Mouse (Mus musculus): ENCODE data around the gene Ift122. TPM values are rescaled to one million over a fixed set of nuclear protein-coding genes. Genes with fewer than 3 reads are reported as not detected.
"Not testable (repeated sequence)": the region's sequence is repeated elsewhere in the genome, so short reads cannot be mapped to it uniquely, and the experiment has no call there.

Gene Ift122
- polyA plus RNA-seq, 1 experiment from 2014 or later, result 29.4 TPM

DNA sequence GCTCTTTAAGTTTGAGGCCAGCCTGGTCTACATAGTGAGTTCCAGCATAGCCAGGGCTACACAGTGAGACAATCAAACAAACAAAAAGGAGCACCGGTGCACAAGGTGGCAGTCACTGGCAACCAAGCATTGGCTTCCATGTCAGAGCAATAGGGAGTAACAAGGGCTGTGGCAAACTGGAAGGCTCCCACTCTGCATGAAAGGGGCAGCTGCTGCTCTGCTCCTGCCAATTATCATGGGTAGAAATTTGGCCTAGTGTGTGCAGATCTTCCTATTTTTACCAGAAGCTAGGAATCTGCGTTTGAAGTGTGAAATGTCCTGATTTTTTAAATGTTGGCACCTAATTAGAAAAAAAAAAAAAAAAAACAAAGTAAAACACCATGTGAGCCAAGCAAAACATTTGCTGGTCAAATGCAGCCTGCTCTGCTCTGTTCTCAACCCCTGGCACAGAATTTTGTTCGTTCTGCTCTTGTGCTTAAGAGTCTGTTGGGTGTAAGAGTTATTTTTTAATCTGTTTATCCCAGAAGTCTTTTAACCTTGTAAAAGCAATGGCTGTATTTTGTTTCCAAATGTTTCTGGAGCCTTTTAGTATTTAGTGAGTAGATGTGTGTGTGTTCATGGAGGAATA lies 2.6 kb downstream of the Ift122 start:
- Histone ChIP-seq H3K27me3 (ENCODE audit: control insufficient read depth, insufficient read depth, low read length) (no peaks in the 10 kb centered on the region), H3K9me3 (ENCODE audit: control insufficient read depth, low read length) (no peaks in the 10 kb centered on the region), H3K4me3 (ENCODE audit: low read depth, low read length) (no peak overlapping the region), H3K4me1 (ENCODE audit: control insufficient read depth, insufficient read depth, low read length) (no peaks in the 10 kb centered on the region), H3K9ac (ENCODE audit: low read length) (no peak overlapping the region), H3K36me3 (ENCODE audit: control insufficient read depth, insufficient read depth, low read length) (no peaks in the 10 kb centered on the region), H3K27ac (replicated peaks; ENCODE audit: low read depth, low read length) (no peak overlapping the region), H3K4me2 (ENCODE audit: low read depth, severe bottlenecking) (no peak overlapping the region)
- DNase-seq (ENCODE audit: low spot score) (no peak), ATAC-seq (ENCODE audit: insufficient number of reproducible peaks, low FRiP score, low TSS enrichment, low read depth) (no peak)
- 79% methylated on average over 3 of the region's 3 CpGs for WGBS

DNA sequence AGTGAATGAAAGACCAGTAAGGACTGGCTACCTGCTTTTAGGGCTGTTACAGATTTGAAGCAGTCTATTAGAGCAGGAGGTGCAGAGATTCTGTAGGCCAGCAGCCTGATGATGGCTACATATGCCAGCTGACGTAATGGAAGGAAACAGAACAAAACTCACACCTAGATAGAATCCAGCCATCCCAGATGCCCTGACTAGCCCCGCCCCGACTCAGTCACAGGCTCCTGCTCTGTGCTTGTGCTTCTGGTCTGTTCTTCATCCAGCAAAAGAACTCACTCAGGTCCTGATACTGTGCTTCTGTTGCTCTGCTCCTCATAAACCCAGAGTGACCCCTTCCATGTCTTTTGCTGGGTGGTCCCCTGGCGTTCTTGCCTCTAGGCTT lies 3.1 kb downstream of the Ift122 start:
- ATAC-seq (ENCODE audit: insufficient number of reproducible peaks, low FRiP score, low TSS enrichment, low read depth), result no peak
- Histone ChIP-seq H3K4me3 (ENCODE audit: low read depth, low read length) (no peak overlapping the region), H3K36me3 (ENCODE audit: control insufficient read depth, insufficient read depth, low read length) (no peaks in the 10 kb centered on the region), H3K4me1 (ENCODE audit: control insufficient read depth, insufficient read depth, low read length) (no peaks in the 10 kb centered on the region), H3K27me3 (ENCODE audit: control insufficient read depth, insufficient read depth, low read length) (no peaks in the 10 kb centered on the region), H3K27ac (replicated peaks; ENCODE audit: low read depth, low read length) (no peak overlapping the region), H3K4me2 (ENCODE audit: low read depth, severe bottlenecking) (no peak overlapping the region), H3K9me3 (ENCODE audit: control insufficient read depth, low read length) (no peaks in the 10 kb centered on the region), H3K9ac (ENCODE audit: low read length) (no peak overlapping the region)
- 78% methylated on average over 4 of the region's 4 CpGs for WGBS
- no peak for DNase-seq (ENCODE audit: low spot score)

DNA sequence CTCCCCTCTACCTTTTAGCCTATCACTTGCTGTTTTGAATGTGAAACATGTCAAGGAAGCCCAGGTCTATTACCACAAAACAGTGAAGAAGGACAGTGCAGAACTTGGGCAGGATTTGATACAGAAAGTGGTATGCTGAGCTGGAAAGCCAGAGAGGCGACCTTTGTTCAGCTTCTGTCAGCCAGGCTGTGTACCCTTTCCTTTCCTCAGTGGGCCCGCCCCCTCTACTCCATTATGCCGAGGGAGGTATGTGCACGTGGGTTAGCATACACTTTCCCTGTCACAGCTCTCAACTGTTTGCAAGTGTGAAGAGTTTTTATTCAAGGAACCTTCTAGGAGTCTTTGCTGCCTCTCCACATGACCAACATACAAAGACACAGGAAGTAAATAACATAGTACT lies 6.0 kb downstream of the Ift122 start:
- 67% methylated on average over 4 of the region's 4 CpGs for WGBS
- Histone ChIP-seq H3K4me3 (ENCODE audit: low read depth, low read length) (no peak overlapping the region), H3K4me1 (ENCODE audit: control insufficient read depth, insufficient read depth, low read length) (no peaks in the 10 kb centered on the region; the same call in 1 of the 2 replicates), H3K9me3 (ENCODE audit: control insufficient read depth, low read length) (no peaks in the 10 kb centered on the region), H3K9ac (ENCODE audit: low read length) (no peak overlapping the region), H3K36me3 (ENCODE audit: control insufficient read depth, insufficient read depth, low read length) (no peaks in the 10 kb centered on the region), H3K4me2 (ENCODE audit: low read depth, severe bottlenecking) (no peak overlapping the region), H3K27me3 (ENCODE audit: control insufficient read depth, insufficient read depth, low read length) (no peaks in the 10 kb centered on the region), H3K27ac (replicated peaks; ENCODE audit: low read depth, low read length) (no peak overlapping the region)
- no peak for DNase-seq (ENCODE audit: low spot score)
- ATAC-seq (ENCODE audit: insufficient number of reproducible peaks, low FRiP score, low TSS enrichment, low read depth), result no peak

DNA sequence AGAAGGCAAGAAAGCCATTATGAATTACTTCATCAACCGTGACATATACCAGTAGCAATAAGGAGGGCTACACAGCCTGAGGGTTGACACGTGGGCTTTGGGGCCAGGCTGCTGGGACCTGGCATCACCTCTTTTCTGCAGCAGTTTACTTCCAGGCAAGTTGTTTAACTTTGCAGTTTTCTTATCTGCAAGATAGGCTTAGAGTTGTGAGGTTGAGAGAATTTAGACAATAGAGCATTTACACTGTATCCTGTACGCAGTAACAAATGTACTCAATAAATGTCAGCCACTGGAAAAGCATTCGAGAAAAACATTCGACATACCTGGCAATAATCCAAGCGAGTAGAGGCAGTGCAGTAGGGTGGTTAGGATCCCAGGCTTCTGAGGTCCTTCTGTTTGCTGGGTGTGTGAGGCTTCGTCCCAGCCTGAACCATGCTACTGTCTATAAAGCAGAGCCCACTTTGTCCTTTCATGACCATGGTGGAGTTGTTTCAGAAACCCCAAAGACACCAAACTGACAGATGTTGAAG lies 6.8 kb downstream of the Ift122 start:
- Histone ChIP-seq H3K9ac (ENCODE audit: low read length) (no peak overlapping the region), H3K4me3 (ENCODE audit: low read depth, low read length) (no peak overlapping the region), H3K27me3 (ENCODE audit: control insufficient read depth, insufficient read depth, low read length) (no peaks in the 10 kb centered on the region), H3K27ac (replicated peaks; ENCODE audit: low read depth, low read length) (no peak overlapping the region), H3K4me1 (ENCODE audit: control insufficient read depth, insufficient read depth, low read length) (no peaks in the 10 kb centered on the region; the same call in 1 of the 2 replicates), H3K4me2 (ENCODE audit: low read depth, severe bottlenecking) (no peak overlapping the region), H3K36me3 (ENCODE audit: control insufficient read depth, insufficient read depth, low read length) (no peaks in the 10 kb centered on the region), H3K9me3 (ENCODE audit: control insufficient read depth, low read length) (no peaks in the 10 kb centered on the region)
- no peak for ATAC-seq (ENCODE audit: insufficient number of reproducible peaks, low FRiP score, low TSS enrichment, low read depth)
- WGBS, result 88% methylated on average over 7 of the region's 7 CpGs
- DNase-seq (ENCODE audit: low spot score), result no peak

DNA sequence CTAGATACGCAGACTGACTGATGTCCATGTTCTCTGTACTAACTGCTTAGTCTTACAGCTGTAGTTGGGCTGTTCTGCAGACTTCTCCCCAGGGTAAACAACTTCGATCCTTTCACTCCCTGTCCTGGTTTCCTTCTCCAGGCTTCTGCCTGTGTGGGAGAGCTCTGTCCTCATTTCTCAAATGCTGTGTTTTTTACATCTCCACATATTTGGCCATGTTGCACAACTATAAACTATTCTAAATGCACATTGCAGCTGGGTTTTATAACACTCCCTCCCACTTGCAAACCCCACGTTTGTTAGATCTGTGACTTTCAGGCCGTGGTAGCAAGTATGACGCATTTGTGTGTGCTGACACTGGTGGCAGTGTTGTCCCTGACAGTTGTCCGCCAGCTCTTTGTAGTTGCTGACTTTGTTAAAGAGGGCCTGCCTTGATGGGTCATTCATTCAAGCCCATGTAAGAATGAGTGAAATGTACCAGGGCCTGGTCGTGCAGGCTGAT lies 10.1 kb downstream of the Ift122 start:
- DNase-seq (ENCODE audit: low spot score), result no peak
- Histone ChIP-seq H3K4me1 (ENCODE audit: control insufficient read depth, insufficient read depth, low read length) (no peaks in the 10 kb centered on the region; the same call in 1 of the 2 replicates), H3K9ac (ENCODE audit: low read length) (no peak overlapping the region), H3K27me3 (ENCODE audit: control insufficient read depth, insufficient read depth, low read length) (no peaks in the 10 kb centered on the region), H3K4me3 (ENCODE audit: low read depth, low read length) (no peak overlapping the region), H3K36me3 (ENCODE audit: control insufficient read depth, insufficient read depth, low read length) (no peaks in the 10 kb centered on the region), H3K4me2 (ENCODE audit: low read depth, severe bottlenecking) (no peak overlapping the region), H3K27ac (replicated peaks; ENCODE audit: low read depth, low read length) (no peak overlapping the region), H3K9me3 (ENCODE audit: control insufficient read depth, low read length) (no peaks in the 10 kb centered on the region)
- no peak for ATAC-seq (ENCODE audit: insufficient number of reproducible peaks, low FRiP score, low TSS enrichment, low read depth)
- 58% methylated on average over 7 of the region's 7 CpGs for WGBS

DNA sequence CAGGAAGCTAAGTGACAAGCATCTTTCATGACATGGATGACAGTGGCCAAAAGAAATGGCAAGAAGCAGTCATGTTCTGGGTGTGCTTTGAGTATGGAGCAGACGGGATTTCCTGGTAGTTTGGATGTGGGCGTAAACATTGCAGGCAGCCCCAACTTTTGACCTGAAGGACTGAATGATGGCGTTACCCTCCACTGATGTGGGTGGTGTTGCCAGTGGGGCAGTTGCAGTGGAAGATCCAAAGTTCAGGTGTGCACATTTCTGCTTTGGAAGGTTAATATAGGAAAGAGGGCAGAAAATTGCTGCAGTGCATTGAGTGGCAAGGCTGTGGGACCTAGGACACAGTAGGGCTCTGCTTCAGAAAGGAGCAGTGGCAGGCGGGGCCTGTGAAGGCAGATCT lies 12.0 kb downstream of the Ift122 start:
- H3K27ac ChIP-seq (replicated peaks; ENCODE audit: low read depth, low read length), result no peak overlapping the region
- H3K27me3 ChIP-seq (ENCODE audit: control insufficient read depth, insufficient read depth, low read length), result no peaks in the 10 kb centered on the region
- no peaks in the 10 kb centered on the region for H3K9me3 ChIP-seq (ENCODE audit: control insufficient read depth, low read length)
- 95% methylated on average over 4 of the region's 4 CpGs for WGBS
- no peak for DNase-seq (ENCODE audit: low spot score)
- no peak overlapping the region for H3K9ac ChIP-seq (ENCODE audit: low read length)
- H3K4me1 ChIP-seq (ENCODE audit: control insufficient read depth, insufficient read depth, low read length), result no peaks in the 10 kb centered on the region; the same call in 1 of the 2 replicates
- ATAC-seq (ENCODE audit: insufficient number of reproducible peaks, low FRiP score, low TSS enrichment, low read depth), result no peak
- no peak overlapping the region for H3K4me3 ChIP-seq (ENCODE audit: low read depth, low read length)
- H3K36me3 ChIP-seq (ENCODE audit: control insufficient read depth, insufficient read depth, low read length), result no peaks in the 10 kb centered on the region
- H3K4me2 ChIP-seq (ENCODE audit: low read depth, severe bottlenecking), result no peak overlapping the region

DNA sequence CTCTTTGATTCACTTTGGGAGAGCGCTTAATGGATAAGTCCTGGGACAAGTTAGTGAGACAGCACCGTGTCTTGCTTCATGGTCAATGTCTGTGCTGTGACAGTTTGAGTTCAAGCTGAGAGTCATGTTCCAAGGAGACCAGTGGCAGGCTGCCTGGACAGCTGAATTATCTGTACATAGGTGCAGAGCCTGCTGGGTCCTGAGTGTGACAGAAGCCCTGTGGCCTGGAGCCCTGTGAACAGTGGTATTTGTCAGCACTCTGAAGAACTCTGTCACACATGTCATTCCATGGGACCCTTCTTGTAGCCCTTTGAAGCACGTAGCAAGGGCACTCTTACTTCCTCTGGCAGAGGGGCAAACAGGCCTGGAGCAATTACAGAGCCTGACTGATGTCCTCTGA lies 13.9 kb downstream of the Ift122 start:
- not testable (repeated sequence) for ATAC-seq (ENCODE audit: insufficient number of reproducible peaks, low FRiP score, low TSS enrichment, low read depth); H3K36me3 ChIP-seq (ENCODE audit: control insufficient read depth, insufficient read depth, low read length); H3K4me3 ChIP-seq (ENCODE audit: low read depth, low read length); H3K9ac ChIP-seq (ENCODE audit: low read length); H3K27ac ChIP-seq (replicated peaks; ENCODE audit: low read depth, low read length); H3K4me2 ChIP-seq (ENCODE audit: low read depth, severe bottlenecking); H3K27me3 ChIP-seq (ENCODE audit: control insufficient read depth, insufficient read depth, low read length); H3K9me3 ChIP-seq (ENCODE audit: control insufficient read depth, low read length); H3K4me1 ChIP-seq (ENCODE audit: control insufficient read depth, insufficient read depth, low read length); DNase-seq (ENCODE audit: low spot score)
- no CpG with 5 or more reads among the region's 3 CpGs for WGBS

DNA sequence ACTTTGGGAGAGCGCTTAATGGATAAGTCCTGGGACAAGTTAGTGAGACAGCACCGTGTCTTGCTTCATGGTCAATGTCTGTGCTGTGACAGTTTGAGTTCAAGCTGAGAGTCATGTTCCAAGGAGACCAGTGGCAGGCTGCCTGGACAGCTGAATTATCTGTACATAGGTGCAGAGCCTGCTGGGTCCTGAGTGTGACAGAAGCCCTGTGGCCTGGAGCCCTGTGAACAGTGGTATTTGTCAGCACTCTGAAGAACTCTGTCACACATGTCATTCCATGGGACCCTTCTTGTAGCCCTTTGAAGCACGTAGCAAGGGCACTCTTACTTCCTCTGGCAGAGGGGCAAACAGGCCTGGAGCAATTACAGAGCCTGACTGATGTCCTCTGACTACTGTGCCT lies 18.0 kb downstream of the Ift122 start:
- H3K27me3 ChIP-seq (ENCODE audit: control insufficient read depth, insufficient read depth, low read length); H3K36me3 ChIP-seq (ENCODE audit: control insufficient read depth, insufficient read depth, low read length); H3K4me1 ChIP-seq (ENCODE audit: control insufficient read depth, insufficient read depth, low read length); H3K4me3 ChIP-seq (ENCODE audit: low read depth, low read length); H3K4me2 ChIP-seq (ENCODE audit: low read depth, severe bottlenecking); H3K9ac ChIP-seq (ENCODE audit: low read length); H3K9me3 ChIP-seq (ENCODE audit: control insufficient read depth, low read length); ATAC-seq (ENCODE audit: insufficient number of reproducible peaks, low FRiP score, low TSS enrichment, low read depth); H3K27ac ChIP-seq (replicated peaks; ENCODE audit: low read depth, low read length); DNase-seq (ENCODE audit: low spot score): not testable (repeated sequence)
- no CpG with 5 or more reads among the region's 3 CpGs for WGBS

DNA sequence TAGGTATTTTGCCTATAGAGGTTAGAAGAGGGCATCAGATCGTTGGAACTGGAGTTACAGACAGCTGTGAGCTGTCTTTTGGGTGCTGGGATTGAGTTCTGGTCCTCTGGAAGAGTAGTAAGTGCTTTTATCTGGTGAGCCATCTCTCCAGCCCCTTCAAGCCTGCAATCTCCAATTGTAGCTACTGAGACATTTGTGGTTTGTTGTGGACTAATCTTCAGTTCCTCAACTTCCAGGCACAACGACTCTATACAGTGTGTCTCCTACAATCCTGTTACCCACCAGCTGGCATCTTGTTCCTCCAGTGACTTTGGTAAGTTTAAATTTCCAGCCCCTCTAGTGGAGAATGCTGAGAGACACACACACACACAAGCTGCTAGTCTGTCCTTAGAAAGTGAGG lies 24.0 kb downstream of the Ift122 start:
- DNase-seq (ENCODE audit: low spot score), result no peak
- no peaks in the 10 kb centered on the region for H3K27me3 ChIP-seq (ENCODE audit: control insufficient read depth, insufficient read depth, low read length)
- H3K4me1 ChIP-seq (ENCODE audit: control insufficient read depth, insufficient read depth, low read length), result no peaks in the 10 kb centered on the region
- WGBS, result 92% methylated on average over 2 of the region's 2 CpGs
- H3K9me3 ChIP-seq (ENCODE audit: control insufficient read depth, low read length), result no peaks in the 10 kb centered on the region
- no peaks in the 10 kb centered on the region for H3K36me3 ChIP-seq (ENCODE audit: control insufficient read depth, insufficient read depth, low read length)
- no peak overlapping the region for H3K4me2 ChIP-seq (ENCODE audit: low read depth, severe bottlenecking)
- no peak overlapping the region for H3K27ac ChIP-seq (replicated peaks; ENCODE audit: low read depth, low read length)
- H3K4me3 ChIP-seq (ENCODE audit: low read depth, low read length), result no peak overlapping the region
- no peak for ATAC-seq (ENCODE audit: insufficient number of reproducible peaks, low FRiP score, low TSS enrichment, low read depth)
- no peak overlapping the region for H3K9ac ChIP-seq (ENCODE audit: low read length)

Data from limb, embryonic 11.5 days (tissue).